Mouse (Mus musculus) stomach, embryonic 16.5 days (tissue): ENCODE measurements around the gene Entr1. TPM values are rescaled to one million over a fixed set of nuclear protein-coding genes. Genes with fewer than 3 reads are reported as not detected.

Source experiments
- ATAC-seq: fragments of 200-750 bp; cut with Nextera tagmentation; 2 replicates; pipeline ENCODE4 v1.8.0; 2017; ENCODE audit warnings: moderate number of reproducible peaks, moderate TSS enrichment; ENCODE audit not compliant: insufficient read depth, low FRiP score
- H3K27ac ChIP-seq: fragments of 300-500 bp; sonication (generic); 2 replicates; pipeline ENCODE4 v1.5.1; 2014; ENCODE audit warnings: low read length
- H3K27me3 ChIP-seq: fragments of 300-500 bp; sonication (generic); 2 replicates; pipeline ENCODE4 v1.6.1; 2014; ENCODE audit warnings: low read length, control low read depth, mixed read lengths; ENCODE audit not compliant: control insufficient read depth, insufficient read depth
- H3K36me3 ChIP-seq: fragments of 300-500 bp; sonication (generic); 2 replicates; pipeline ENCODE4 v1.6.1; 2014; ENCODE audit warnings: low read length; ENCODE audit not compliant: control insufficient read depth, insufficient read depth
- H3K4me1 ChIP-seq: fragments of 300-500 bp; sonication (generic); 2 replicates; pipeline ENCODE4 v1.6.1; 2014; ENCODE audit warnings: low read length, control low read depth, mixed read lengths; ENCODE audit not compliant: control insufficient read depth, insufficient read depth
- H3K4me2 ChIP-seq: fragments of 300-500 bp; sonication (generic); 2 replicates; pipeline ENCODE4 v1.6.1; 2014; ENCODE audit warnings: low read depth, low read length, mixed read lengths
- H3K4me3 ChIP-seq: fragments of 300-500 bp; sonication (generic); replicated peaks from 2 replicates; pipeline ENCODE4 v1.5.1; 2014; ENCODE audit warnings: mild to moderate bottlenecking, low read length
- H3K9ac ChIP-seq: fragments of 300-500 bp; sonication (generic); 2 replicates; pipeline ENCODE4 v1.6.1; 2014; ENCODE audit warnings: low read length
- H3K9me3 ChIP-seq: fragments of 300-500 bp; sonication (generic); replicated peaks from 2 replicates; pipeline ENCODE4 v1.6.1; 2016; ENCODE audit warnings: low read length, control low read depth; ENCODE audit not compliant: control insufficient read depth
- WGBS: fragments of 180-500 bp; shearing (Covaris S2); extraction: QIAGEN DNeasy Blood & Tissue Kit; methylation state at CpG from one replicate; pipeline ENCODE4 v1.1.7; 2014; 5-methylcytosine and 5-hydroxymethylcytosine counted together
- polyA plus RNA-seq: library from polyadenylated mRNA; unstranded; fragments of >200 nt; fragmentation: Nextera tagmentation; extraction: Ambion mirVana; gene quantifications from 2 replicates; pipeline ENCODE4 v1.2.1, GENCODE M21; 2015

Gene Entr1
- polyA plus RNA-seq, 1 experiment from 2014 or later = 105 TPM

DNA sequence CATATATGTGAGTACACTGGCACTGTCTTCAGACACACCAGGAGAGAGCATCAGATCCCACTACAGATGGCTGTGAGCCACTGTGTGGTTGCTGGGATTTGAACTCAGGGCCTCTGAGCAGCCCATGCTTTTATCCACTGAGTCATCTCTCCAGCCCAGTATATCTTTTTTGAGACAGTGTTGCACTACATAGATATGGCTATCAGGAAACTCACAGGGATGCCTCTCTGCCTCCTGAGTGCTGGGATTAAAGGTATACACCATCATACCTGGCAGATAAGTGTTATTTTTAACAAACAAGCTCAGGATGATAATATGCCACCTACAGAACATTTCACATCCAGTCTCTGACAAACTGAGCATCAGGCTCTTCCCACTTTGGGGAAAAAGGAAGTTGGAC, 27.9 kb upstream of the Entr1 start:
- Histone ChIP-seq H3K4me3 (no peak overlapping the region), H3K36me3 (peaks cover 23% of the 10 kb centered on the region)
- ATAC-seq = no peak

DNA sequence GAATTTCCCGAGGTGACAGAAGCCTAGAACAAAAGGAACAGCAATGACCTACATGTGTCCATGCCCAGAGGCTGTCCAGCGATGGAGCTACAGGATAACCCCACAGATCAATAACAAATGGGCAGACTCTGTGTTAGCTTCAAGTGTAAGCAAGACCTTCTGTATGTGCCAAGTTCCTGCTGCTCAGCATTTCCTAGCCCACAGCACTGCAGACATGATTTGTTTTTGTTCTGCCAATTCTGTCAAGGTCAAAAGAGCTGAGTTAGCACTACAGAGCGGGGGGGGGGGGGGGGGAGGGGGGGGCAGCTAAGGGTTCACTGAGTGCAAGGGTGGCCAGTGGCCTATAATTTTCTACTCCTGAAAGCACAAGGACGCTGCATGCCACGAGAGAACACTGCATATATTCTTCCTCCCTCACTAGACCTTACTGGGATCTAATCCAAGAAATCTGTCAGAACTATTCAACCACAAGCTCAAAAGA, 21.9 kb upstream of the Entr1 start:
- Histone ChIP-seq H3K27ac (no peak overlapping the region), H3K27me3 (no peaks in the 10 kb centered on the region), H3K9ac (no peak overlapping the region), H3K4me1 (peaks cover 21% of the 10 kb centered on the region), H3K4me2 (no peak overlapping the region), H3K36me3 (peaks cover 5% of the 10 kb centered on the region; the same call in 1 of the 2 replicates), H3K9me3 (no peaks in the 10 kb centered on the region), H3K4me3 (no peak overlapping the region)
- ATAC-seq = no peak
- WGBS = 65% methylated on average over 4 of the region's 5 CpGs

More for the DNA sequence above, 27.9 kb upstream of the Entr1 start:
- H3K27ac ChIP-seq = no peak overlapping the region
- H3K9ac ChIP-seq = no peak overlapping the region
- H3K4me2 ChIP-seq = no peak overlapping the region
- no peaks in the 10 kb centered on the region for H3K27me3 ChIP-seq
- no peaks in the 10 kb centered on the region for H3K9me3 ChIP-seq
- H3K4me1 ChIP-seq = no peaks in the 10 kb centered on the region

DNA sequence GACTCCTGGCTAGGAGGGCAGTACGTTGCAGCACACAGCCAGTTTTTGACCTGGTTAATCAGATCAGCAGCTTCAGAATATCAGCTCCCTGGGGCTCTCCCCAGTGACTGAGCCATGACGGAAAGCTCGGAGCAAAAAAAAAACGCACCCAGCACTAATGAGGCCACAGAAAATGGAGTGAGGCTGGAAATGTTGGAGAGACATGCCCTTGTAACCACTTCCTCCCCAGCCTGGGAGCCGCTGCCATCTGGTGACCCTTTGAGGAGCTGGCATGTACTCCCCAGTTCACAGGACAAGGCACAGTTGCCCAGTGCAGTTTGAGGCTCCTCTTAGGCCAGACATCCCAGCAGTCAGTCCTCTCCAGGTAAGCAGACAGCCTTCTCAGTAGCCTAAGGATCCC, 21.0 kb upstream of the Entr1 start:
- Histone ChIP-seq H3K4me1 (peaks cover 21% of the 10 kb centered on the region), H3K9me3 (no peaks in the 10 kb centered on the region), H3K27me3 (no peaks in the 10 kb centered on the region), H3K36me3 (peaks cover under 1% of the 10 kb centered on the region; the same call in 1 of the 2 replicates), H3K4me3 (no peak overlapping the region), H3K9ac (no peak overlapping the region), H3K27ac (no peak overlapping the region), H3K4me2 (no peak overlapping the region)
- ATAC-seq = no peak
- 69% methylated on average over 5 of the region's 5 CpGs for WGBS

DNA sequence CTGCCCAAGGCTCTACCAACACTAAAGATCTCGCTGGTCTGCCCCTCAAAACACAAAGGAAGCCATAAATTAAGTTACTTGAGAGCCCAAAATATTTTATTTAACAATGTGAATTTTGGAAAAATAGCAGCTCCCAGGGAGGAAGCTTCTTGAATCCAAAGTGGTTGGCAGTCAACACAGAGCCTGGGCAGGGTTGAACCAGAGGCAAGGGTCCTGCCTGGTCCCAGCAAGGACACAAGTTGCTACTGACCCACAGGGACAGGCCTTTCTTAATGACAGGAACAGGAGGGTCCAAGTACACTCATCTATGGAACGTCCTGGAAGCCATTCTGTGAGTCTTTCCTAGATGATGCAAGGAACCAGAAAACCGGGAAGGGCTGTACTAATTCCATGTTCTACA, 20.2 kb upstream of the Entr1 start:
- Histone ChIP-seq H3K27me3 (no peaks in the 10 kb centered on the region), H3K4me2 (peak overlapping the region; percentile 29; the same call in 1 of the 2 replicates), H3K4me1 (peaks cover 21% of the 10 kb centered on the region), H3K4me3 (peak overlapping the region; percentile 92), H3K36me3 (no peaks in the 10 kb centered on the region), H3K27ac (no peak overlapping the region), H3K9me3 (no peaks in the 10 kb centered on the region), H3K9ac (no peak overlapping the region)
- no peak for ATAC-seq
- 54% methylated on average over 3 of the region's 3 CpGs for WGBS

DNA sequence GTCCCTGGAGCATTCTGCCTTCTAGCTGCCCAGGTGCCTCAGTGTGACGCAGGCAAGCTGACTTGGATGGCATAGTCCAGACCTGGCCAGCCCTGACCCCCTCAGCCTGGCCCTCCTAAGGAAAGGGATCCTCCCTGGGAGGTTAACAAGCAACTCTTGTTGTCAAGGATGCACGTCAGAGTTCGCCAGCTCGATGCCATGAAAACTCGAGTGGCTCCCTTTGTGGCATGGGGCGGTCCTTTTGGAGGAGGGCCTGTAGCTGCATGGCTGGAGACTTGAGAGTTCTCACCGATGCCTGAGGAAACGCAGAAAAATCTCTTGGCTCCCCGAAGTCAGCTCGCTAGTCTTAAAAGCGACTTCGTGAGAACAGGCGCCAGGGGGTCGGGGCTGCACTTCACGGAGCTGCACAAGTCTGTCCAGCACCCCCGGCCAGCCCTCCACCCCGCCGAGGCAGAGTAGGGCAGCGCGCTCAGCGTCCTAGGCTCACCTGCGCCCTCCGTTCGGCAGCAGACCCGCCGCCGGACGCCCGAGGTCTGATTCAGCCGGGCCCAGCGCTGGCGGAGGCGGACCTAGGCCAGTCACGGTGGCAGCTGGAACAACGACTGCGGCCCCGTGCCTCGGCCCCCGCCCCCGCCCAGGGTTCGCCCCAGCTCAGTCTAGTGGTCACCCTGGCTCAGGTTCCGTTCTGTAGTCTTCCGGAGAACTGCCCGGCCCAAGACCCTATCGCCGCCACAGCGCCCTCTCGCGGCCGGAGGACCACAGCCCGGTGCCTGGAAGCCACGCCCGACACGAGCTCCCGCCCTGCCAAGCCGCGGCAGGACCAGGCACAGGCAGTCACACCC, 19.6 kb upstream of the Entr1 start, which contains the start of gene Inpp5e:
Gene Inpp5e, minus strand, starts transcription at position 689 of the 842 bp plus-strand sequence.
- no peaks in the 10 kb centered on the region for H3K9me3 ChIP-seq
- WGBS = under 1% methylated on average over 57 of the region's 57 CpGs
- peak; percentile 97 for ATAC-seq

DNA sequence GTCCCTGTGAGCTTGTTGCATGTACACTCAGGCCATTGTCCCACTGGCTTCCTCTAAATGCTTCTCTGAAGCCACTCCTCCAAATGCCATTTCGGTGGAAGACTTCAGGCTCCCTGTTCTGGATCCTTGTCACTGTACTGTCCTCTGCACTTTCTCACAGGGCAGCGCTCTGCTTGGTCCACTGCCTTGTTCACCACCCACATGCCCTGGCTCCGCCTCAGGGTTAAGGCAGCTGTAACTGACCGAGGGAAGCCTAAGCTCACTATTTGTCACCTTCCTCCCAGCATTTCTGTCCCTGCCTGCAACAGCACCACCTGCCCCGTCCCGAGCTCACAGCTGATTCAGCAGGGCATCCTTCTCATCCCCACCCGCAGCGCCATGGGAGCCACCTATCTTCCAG, 14.2 kb upstream of the Entr1 start:
- Histone ChIP-seq H3K9me3 (no peaks in the 10 kb centered on the region), H3K27me3 (no peaks in the 10 kb centered on the region), H3K9ac (no peak overlapping the region), H3K4me3 (no peak overlapping the region), H3K27ac (no peak overlapping the region), H3K36me3 (peaks cover 6% of the 10 kb centered on the region; the same call in 1 of the 2 replicates), H3K4me2 (no peak overlapping the region), H3K4me1 (peaks cover 17% of the 10 kb centered on the region)
- WGBS = 66% methylated on average over 8 of the region's 8 CpGs
- no peak for ATAC-seq

More for the DNA sequence above, 19.6 kb upstream of the Entr1 start, which contains the start of gene Inpp5e:
- H3K4me1 ChIP-seq = peaks cover 21% of the 10 kb centered on the region
- H3K27ac ChIP-seq = peak within 1 kb of the TSS; percentile 64
- peak within 1 kb of the TSS; percentile 94 for H3K9ac ChIP-seq
- peak within 1 kb of the TSS; percentile 94 for H3K4me2 ChIP-seq
- H3K36me3 ChIP-seq = no peaks in the 10 kb centered on the region
- no peaks in the 10 kb centered on the region for H3K27me3 ChIP-seq
- peak within 1 kb of the TSS; percentile 92 for H3K4me3 ChIP-seq

DNA sequence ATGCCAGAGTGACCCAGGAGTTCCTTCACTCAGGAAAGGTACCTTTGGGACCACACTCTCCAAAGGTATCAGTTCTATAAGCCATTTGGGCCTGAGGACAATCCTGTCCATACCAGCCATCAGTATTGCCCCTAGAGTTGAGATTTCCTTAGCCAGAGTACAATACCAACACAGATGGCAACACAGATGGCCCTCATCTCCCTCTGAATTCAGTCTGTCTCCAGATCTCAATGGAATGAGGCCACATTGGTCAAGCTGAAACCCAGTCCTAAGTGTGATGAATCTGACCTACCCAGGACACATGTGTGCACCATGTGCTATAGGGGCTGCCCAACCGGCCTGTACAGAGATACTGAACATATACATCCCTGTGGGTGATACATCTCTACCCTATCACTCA, 13.1 kb upstream of the Entr1 start:
- H3K9ac ChIP-seq = no peak overlapping the region
- no peak overlapping the region for H3K4me3 ChIP-seq
- H3K9me3 ChIP-seq = no peaks in the 10 kb centered on the region
- ATAC-seq = no peak
- no peak overlapping the region for H3K27ac ChIP-seq
- H3K4me1 ChIP-seq = peaks cover 6% of the 10 kb centered on the region; the same call in 1 of the 2 replicates
- H3K27me3 ChIP-seq = no peaks in the 10 kb centered on the region
- peaks cover 6% of the 10 kb centered on the region; the same call in 1 of the 2 replicates for H3K36me3 ChIP-seq
- H3K4me2 ChIP-seq = no peak overlapping the region
- 74% methylated on average over 1 of the region's 1 CpGs for WGBS

DNA sequence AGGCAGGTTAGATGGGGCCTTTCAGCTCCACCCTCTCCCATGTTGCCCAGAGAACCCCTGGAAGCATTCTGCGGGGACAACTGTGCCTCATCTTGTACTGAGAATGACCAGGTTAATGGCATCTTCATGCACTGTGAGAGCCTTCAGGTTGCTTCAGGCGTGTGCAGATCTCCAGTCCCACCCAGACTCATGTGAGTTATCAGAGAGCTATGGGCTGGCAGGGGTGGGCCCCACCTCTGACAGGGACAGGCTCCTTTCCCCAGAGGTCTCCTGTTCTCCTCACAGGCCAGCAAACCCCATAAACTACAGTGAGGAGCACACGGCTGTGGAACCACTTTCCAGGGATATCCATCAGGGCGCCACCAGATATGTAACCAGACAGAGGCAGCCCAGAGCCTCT, 11.9 kb upstream of the Entr1 start:
- 87% methylated on average over 4 of the region's 4 CpGs for WGBS
- Histone ChIP-seq H3K36me3 (peaks cover 13% of the 10 kb centered on the region; the same call in 1 of the 2 replicates), H3K9me3 (no peaks in the 10 kb centered on the region)

DNA sequence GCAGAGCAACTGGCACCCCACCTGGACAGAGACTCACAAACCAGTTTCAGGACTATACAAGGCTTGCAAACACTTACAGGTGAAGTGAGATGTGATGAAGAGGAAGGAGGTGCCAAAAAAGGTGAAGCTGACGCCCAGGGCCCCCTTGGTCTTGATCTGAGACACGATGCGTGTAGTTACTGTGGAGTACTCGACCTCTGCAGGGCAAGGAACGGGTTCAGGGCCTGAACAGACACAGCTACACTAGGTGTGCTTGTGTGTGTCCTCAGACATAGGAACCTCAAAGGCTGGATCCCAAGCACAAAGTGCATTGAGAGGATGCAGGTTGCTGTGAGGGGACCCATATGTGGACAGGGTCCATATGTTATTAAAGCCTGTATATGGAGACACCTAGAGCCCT, 11.2 kb upstream of the Entr1 start:
- Histone ChIP-seq H3K36me3 (peaks cover 20% of the 10 kb centered on the region; the same call in 1 of the 2 replicates), H3K9me3 (no peaks in the 10 kb centered on the region), H3K27ac (no peak overlapping the region), H3K4me1 (no peaks in the 10 kb centered on the region), H3K4me3 (no peak overlapping the region), H3K4me2 (no peak overlapping the region), H3K9ac (no peak overlapping the region), H3K27me3 (no peaks in the 10 kb centered on the region)
- ATAC-seq = no peak
- WGBS = 92% methylated on average over 5 of the region's 5 CpGs

More for the DNA sequence above, 11.9 kb upstream of the Entr1 start:
- no peaks in the 10 kb centered on the region for H3K27me3 ChIP-seq
- ATAC-seq = no peak
- no peak overlapping the region for H3K4me2 ChIP-seq
- H3K4me1 ChIP-seq = no peaks in the 10 kb centered on the region
- H3K9ac ChIP-seq = no peak overlapping the region
- no peak overlapping the region for H3K4me3 ChIP-seq
- H3K27ac ChIP-seq = no peak overlapping the region
